Mouse (Mus musculus) kidney, adult 2 months (tissue): ENCODE data around the gene Arl6ip6.

ENCODE experiments used
- CTCF ChIP-seq: fragments of 200-500 bp; conservative IDR thresholded peaks from 2 replicates; pipeline ENCODE4 v1.5.1; 2011; ENCODE audit warnings: low read depth, mild to moderate bottlenecking, control low read depth, low read length, moderate library complexity, mixed read lengths; ENCODE audit not compliant: insufficient read depth, insufficient read length
- POLR2A ChIP-seq: fragments of 200-500 bp; IDR thresholded peaks from one replicate; pipeline ENCODE4 v1.6.1; 2011; ENCODE audit warnings: low read depth, low read length, control low read depth

DNA sequence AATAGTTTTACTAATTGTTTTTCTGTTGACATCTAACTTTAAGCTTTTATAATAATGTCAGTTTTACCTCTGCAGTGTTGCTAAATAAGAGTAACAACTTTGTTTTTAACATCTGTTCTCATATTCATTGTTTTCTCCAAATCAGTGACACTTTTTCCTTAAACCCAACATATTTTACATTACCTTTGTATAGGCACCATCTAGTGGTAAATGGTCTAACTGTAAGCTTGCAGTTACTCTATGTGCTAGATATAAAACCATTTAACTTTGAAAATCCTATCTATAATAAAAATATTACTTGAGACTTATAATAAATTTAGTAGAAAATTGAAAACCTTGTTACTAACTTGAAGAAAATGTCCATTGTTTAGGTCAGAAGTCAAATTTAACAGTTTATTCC, 15.2 kb downstream of the Arl6ip6 start:
- TF ChIP-seq CTCF (no peak), POLR2A (no peak)
